In genomic region chr13:38144962-38145713, GRCm38 (mm10) we compare ENCODE assay signal across 8 mouse cellular contexts. TPM values are rescaled to one million over a fixed set of nuclear protein-coding genes. Genes with fewer than 3 reads are reported as not detected.
DNase-seq lines count a peak whose midpoint lies in the region; ATAC-seq and TF ChIP-seq lines count a peak whose summit lies in the region.

No protein-coding gene starts in this region.

- no peak overlapping the region for H3K27ac ChIP-seq in heart, embryonic 12.5 days (ENCODE audit: poor library complexity, severe bottlenecking)
- H3K27ac ChIP-seq in intestine, embryonic 14.5 days (ENCODE audit: low read depth), result peak overlapping the region; percentile 75
- H3K27ac ChIP-seq in liver, postnatal 0 days (ENCODE audit: low read depth), result no peak overlapping the region
- H3K27ac ChIP-seq in stomach, embryonic 15.5 days, result peak overlapping the region; percentile 86

- TF ChIP-seq EP300 in liver, postnatal 0 days (IDR thresholded peaks at IDR 0.05; ENCODE audit: low read depth), result no peak

- WGBS in heart, embryonic 12.5 days, result 5% methylated on average over 20 of the region's 20 CpGs
- WGBS in intestine, embryonic 14.5 days, result 11% methylated on average over 20 of the region's 20 CpGs
- 13% methylated on average over 20 of the region's 20 CpGs for WGBS in liver, postnatal 0 days (ENCODE audit: insufficient replicate concordance)
- 8% methylated on average over 20 of the region's 20 CpGs for WGBS in stomach, embryonic 15.5 days

- DNase-seq in heart, adult 8-10 months (ENCODE audit: low spot score), result no peak
- peak; percentile 76 for DNase-seq in intestine, embryonic 14.5 days (ENCODE audit: low spot score)
- DNase-seq in liver, postnatal 0 days, result no peak
- DNase-seq in left cerebral cortex, postnatal 10 days (ENCODE audit: extremely low spot score in 1 of 2, low spot score in 2 of 2), result no peak
- DNase-seq in left cerebral cortex, postnatal 36 days (ENCODE audit: low spot score in 2 of 2), result no peak
- no peak for DNase-seq in spleen, adult 18-20 months

- ATAC-seq in heart, embryonic 12.5 days (ENCODE audit: insufficient number of reproducible peaks, low FRiP score), result no peak
- peak; percentile 81; the same call in 1 of the 2 replicates for ATAC-seq in intestine, embryonic 14.5 days (replicated peaks; ENCODE audit: low FRiP score, low TSS enrichment, low read depth)
- peak; percentile 38; the same call in 1 of the 2 replicates for ATAC-seq in liver, postnatal 0 days
- peak; percentile 73 for ATAC-seq in stomach, embryonic 15.5 days (ENCODE audit: insufficient read depth, low FRiP score, low read depth)

- H3K4me2 ChIP-seq in heart, embryonic 12.5 days, result peak overlapping the region; percentile 67
- peak overlapping the region; percentile 58 for H3K4me2 ChIP-seq in intestine, embryonic 14.5 days (ENCODE audit: low read length)
- H3K4me2 ChIP-seq in liver, postnatal 0 days (ENCODE audit: low read depth, low read length), result peak overlapping the region; percentile 62
- peak overlapping the region; percentile 56 for H3K4me2 ChIP-seq in stomach, embryonic 15.5 days

- no peaks in the 10 kb centered on the region for H3K36me3 ChIP-seq in heart, embryonic 12.5 days
- no peaks in the 10 kb centered on the region for H3K36me3 ChIP-seq in intestine, embryonic 14.5 days (ENCODE audit: control insufficient read depth, insufficient read depth, low read length)
- no peaks in the 10 kb centered on the region for H3K36me3 ChIP-seq in liver, postnatal 0 days (replicated peaks; ENCODE audit: insufficient read depth, low read length)
- no peaks in the 10 kb centered on the region for H3K36me3 ChIP-seq in stomach, embryonic 15.5 days

- no peaks in the 10 kb centered on the region for H3K27me3 ChIP-seq in heart, embryonic 12.5 days (replicated peaks)
- H3K27me3 ChIP-seq in intestine, embryonic 14.5 days (replicated peaks; ENCODE audit: control insufficient read depth, insufficient read depth, low read length), result no peaks in the 10 kb centered on the region; the same call in 1 of the 2 replicates
- H3K27me3 ChIP-seq in liver, postnatal 0 days (ENCODE audit: insufficient read depth, low read length), result peaks cover 5% of the 10 kb centered on the region; the same call in 1 of the 2 replicates
- H3K27me3 ChIP-seq in stomach, embryonic 15.5 days (replicated peaks), result 0 out of 2 replicates have a peak, but pooled peaks cover 4% of the 10 kb centered on the region

- H3K9me3 ChIP-seq in heart, embryonic 12.5 days (replicated peaks), result no peaks in the 10 kb centered on the region
- H3K9me3 ChIP-seq in intestine, embryonic 14.5 days (ENCODE audit: control insufficient read depth, low read length), result no peaks in the 10 kb centered on the region
- H3K9me3 ChIP-seq in liver, postnatal 0 days (ENCODE audit: low read length), result no peaks in the 10 kb centered on the region
- no peaks in the 10 kb centered on the region for H3K9me3 ChIP-seq in stomach, embryonic 15.5 days

- intact Hi-C loops in left cerebral cortex, postnatal 10 days (cut with DNase I), result no loop called here
- intact Hi-C loops in left cerebral cortex, postnatal 36 days (cut with DNase I), result no loop called here

- peak overlapping the region; percentile 28 for H3K4me3 ChIP-seq in heart, embryonic 12.5 days
- H3K4me3 ChIP-seq in intestine, embryonic 14.5 days (ENCODE audit: low read depth, low read length), result peak overlapping the region; percentile 26
- peak overlapping the region; percentile 20; the same call in 1 of the 2 replicates for H3K4me3 ChIP-seq in liver, postnatal 0 days (ENCODE audit: low read depth, low read length)
- H3K4me3 ChIP-seq in stomach, embryonic 15.5 days (replicated peaks), result peak overlapping the region; percentile 27

- TF ChIP-seq CTCF in liver, postnatal 0 days (IDR thresholded peaks at IDR 0.05; ENCODE audit: low read depth), result no peak

- peaks cover 49% of the 10 kb centered on the region for H3K4me1 ChIP-seq in heart, embryonic 12.5 days (replicated peaks)
- peaks cover 5% of the 10 kb centered on the region; the same call in 1 of the 2 replicates for H3K4me1 ChIP-seq in intestine, embryonic 14.5 days (replicated peaks; ENCODE audit: control insufficient read depth, insufficient read depth, low read length)
- no peaks in the 10 kb centered on the region; the same call in 1 of the 2 replicates for H3K4me1 ChIP-seq in liver, postnatal 0 days (ENCODE audit: insufficient read depth)
- H3K4me1 ChIP-seq in stomach, embryonic 15.5 days, result peaks cover 5% of the 10 kb centered on the region; the same call in 1 of the 2 replicates

- peak overlapping the region; percentile 56; the same call in 1 of the 2 replicates for H3K9ac ChIP-seq in heart, embryonic 12.5 days
- 0 out of 2 replicates have a peak overlapping the region, but pooled peaks have one; percentile 20 for H3K9ac ChIP-seq in intestine, embryonic 14.5 days (ENCODE audit: low read length)
- H3K9ac ChIP-seq in liver, postnatal 0 days (replicated peaks), result no peak overlapping the region; the same call in 1 of the 2 replicates
- no peak overlapping the region for H3K9ac ChIP-seq in stomach, embryonic 15.5 days

RNA-seq across cellular contexts. Expression of gene Dsp, which starts 6.0 kb away (rescaled TPM):
- polyA plus RNA-seq in heart, embryonic 12.5 days (2016; fragmentation: Nextera tagmentation; extraction: Ambion mirVana), result 48.7 and 55.8 TPM in 2 replicates
- 100 to 1,000 TPM; 553 to 683 (median 643) TPM for total RNA-seq in heart, adult 8-10 months (2022)
- 12.8 and 13.2 TPM in 2 replicates for polyA plus RNA-seq in intestine, embryonic 14.5 days (2014; fragmentation: Nextera tagmentation; extraction: Ambion mirVana)
- 1.9 TPM in 2 replicates for polyA plus RNA-seq in liver, postnatal 0 days (2015; fragmentation: Nextera tagmentation; extraction: Ambion mirVana)
- polyA plus RNA-seq in stomach, embryonic 15.5 days (2015; fragmentation: Nextera tagmentation; extraction: Ambion mirVana), result 18.7 and 24.2 TPM in 2 replicates
- under 1 TPM; 0.26 to 0.41 TPM for total RNA-seq in left cerebral cortex, postnatal 10 days (2021)
- under 1 TPM; 0.10 to 0.14 TPM for total RNA-seq in left cerebral cortex, postnatal 36 days (2021)

RNA-seq across cellular contexts. Expression of gene Snrnp48, which starts 59.6 kb away (rescaled TPM):
- polyA plus RNA-seq in heart, embryonic 12.5 days (2016; fragmentation: Nextera tagmentation; extraction: Ambion mirVana), result 28.2 and 30.2 TPM in 2 replicates
- total RNA-seq in heart, adult 8-10 months (2022), result 10 to 100 TPM in 2 of 4 experiments, 1 to 10 TPM in 2; 6.5 to 15.6 (median 10.9) TPM
- 42.1 and 42.9 TPM in 2 replicates for polyA plus RNA-seq in intestine, embryonic 14.5 days (2014; fragmentation: Nextera tagmentation; extraction: Ambion mirVana)
- polyA plus RNA-seq in liver, postnatal 0 days (2015; fragmentation: Nextera tagmentation; extraction: Ambion mirVana), result 12.1 TPM in 2 replicates
- polyA plus RNA-seq in stomach, embryonic 15.5 days (2015; fragmentation: Nextera tagmentation; extraction: Ambion mirVana), result 37.8 and 38.1 TPM in 2 replicates
- total RNA-seq in left cerebral cortex, postnatal 10 days (2021), result 10 to 100 TPM; 15.2 to 16.4 TPM
- 10 to 100 TPM; 12.7 to 25.7 TPM for total RNA-seq in left cerebral cortex, postnatal 36 days (2021)

Comparison
In these comparisons a context has a peak if more than half of its experiments do, and no peak if none do; other contexts are left out.
1. H3K27ac ChIP-seq: peak in intestine, embryonic 14.5 days (single experiment) and stomach, embryonic 15.5 days (single experiment); none in heart, embryonic 12.5 days (single experiment) and liver, postnatal 0 days (single experiment).
2. H3K9ac ChIP-seq: peak in heart, embryonic 12.5 days (single experiment) and intestine, embryonic 14.5 days (single experiment); none in liver, postnatal 0 days (single experiment) and stomach, embryonic 15.5 days (single experiment).
3. Peak in every context shown above with its lines, with median percentiles within 50 percentile points of each other: H3K4me2 ChIP-seq and H3K4me3 ChIP-seq.